Mouse (Mus musculus): ENCODE measurements around the gene Iffo2. TPM values are rescaled to one million over a fixed set of nuclear protein-coding genes. Genes with fewer than 3 reads are reported as not detected.

Gene Iffo2
- polyA plus RNA-seq, 1 experiment from 2014 or later: 15.5 TPM

DNA sequence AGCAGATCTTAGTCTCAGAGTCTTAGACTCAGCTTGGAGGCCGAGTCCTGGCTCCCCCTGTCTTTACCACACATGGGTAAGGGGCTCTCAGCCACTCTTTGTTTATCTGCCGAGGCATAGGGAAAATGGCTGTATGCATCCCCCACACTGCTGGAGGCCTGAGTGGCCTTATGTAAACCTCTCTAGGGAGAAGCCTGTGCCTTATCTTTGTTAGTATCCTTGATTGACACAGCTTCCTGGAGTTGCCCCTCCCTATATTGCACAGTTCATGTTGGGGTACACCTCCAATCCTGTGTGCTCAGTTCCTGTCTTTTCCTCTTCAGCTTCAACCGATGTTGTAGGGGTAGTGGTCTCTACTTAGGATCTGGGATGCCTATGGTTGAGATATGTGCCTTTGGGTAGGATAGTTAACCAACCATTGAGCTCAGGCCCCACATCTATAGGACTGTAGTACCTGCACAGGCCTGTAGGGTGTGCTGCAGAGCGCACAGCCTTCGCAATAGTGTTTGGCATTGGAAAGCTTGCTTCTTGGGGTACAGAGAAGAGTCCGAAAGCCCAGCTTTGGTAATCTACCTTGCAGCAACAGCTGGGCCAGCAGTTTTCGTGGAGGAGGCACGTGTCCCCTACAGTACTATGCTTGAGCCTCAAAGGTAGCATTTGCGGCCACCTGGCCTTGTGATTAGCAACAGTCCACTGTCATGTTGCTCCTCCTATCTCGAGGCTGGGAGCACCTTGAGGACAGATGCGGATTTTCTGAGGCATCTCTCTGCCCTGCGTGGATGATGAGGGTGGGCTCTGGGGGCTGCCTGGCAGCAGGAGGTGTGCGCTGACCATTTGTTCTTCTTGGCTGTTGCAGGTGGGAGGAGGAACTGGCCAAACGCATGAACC lies 72.3 kb downstream of the Iffo2 start, which contains the start of gene Gm21969:
Gene Gm21969, plus strand, starts transcription at position 830 of the 888 bp plus-strand sequence.
- in situ Hi-C loops (cut with MboI; ENCODE audit: low pct_unique_long_range_greater_than_20kb): no loop called here
- no peaks in the 10 kb centered on the region for H3K27me3 ChIP-seq
- TF ChIP-seq CTCF (IDR thresholded peaks at IDR 0.05): no peak
- no peak for ATAC-seq
- DNase-seq (ENCODE audit: low read depth, low spot score): no peak
- ChIA-PET POLR2A (interaction anchor here (2.2 kb wide), 1 partner anchor 21 kb away, joined by 5 read pairs; the partner anchor contains the start of gene Aldh4a1), CTCF (interaction anchor here (0.7 to 2.7 kb wide), 4 partner anchors 9 to 29 kb away, joined by 3 to 17 read pairs (median 3); no protein-coding TSS in a partner anchor)

DNA sequence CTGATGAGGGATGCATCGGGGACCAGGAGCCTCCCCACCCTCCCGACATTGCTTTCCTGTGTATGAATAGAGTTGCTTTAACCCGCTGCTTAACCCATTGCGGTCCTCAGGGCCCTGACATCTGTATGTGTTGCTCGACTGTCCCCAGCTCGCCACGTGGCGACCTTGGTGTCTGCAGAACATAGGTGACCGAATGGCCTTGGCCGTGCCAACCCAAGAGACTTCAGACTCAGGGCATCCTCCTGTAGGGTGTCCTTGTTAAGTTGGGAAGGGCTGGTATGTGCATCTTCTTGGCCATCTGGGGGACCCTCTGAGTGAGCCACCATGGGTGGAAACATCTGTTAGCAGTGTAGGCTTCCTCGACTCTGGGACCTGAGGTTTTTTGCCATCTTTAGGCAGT lies 74.9 kb downstream of the Iffo2 start:
- no peak for ATAC-seq
- DNase-seq (ENCODE audit: low read depth, low spot score): no peak
- in situ Hi-C loops (cut with MboI; ENCODE audit: low pct_unique_long_range_greater_than_20kb): no loop called here
- ChIA-PET CTCF (no interaction called here), POLR2A (no interaction called here)
- H3K27me3 ChIP-seq: no peaks in the 10 kb centered on the region
- TF ChIP-seq CTCF (IDR thresholded peaks at IDR 0.05): no peak

DNA sequence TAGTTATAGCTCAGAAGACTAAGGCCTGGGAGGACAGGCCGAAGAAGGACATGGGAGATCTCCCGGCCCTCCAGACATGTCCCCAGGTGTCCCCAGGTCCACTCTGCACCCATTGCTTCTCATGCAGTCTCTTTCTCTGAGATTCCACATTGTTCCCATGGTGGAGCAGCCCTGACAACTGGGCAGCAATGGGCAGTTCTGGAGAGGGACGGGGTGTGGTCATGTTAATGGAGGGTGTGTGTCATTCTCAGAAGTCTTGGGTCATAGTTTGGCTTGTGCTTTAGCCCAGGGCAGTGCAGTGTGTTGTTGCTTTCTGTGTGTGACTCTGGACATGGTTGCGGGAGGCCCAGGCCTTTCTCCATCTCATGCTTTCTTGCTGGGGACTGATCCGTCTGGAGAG lies 76.4 kb downstream of the Iffo2 start:
- in situ Hi-C loops (cut with MboI; ENCODE audit: low pct_unique_long_range_greater_than_20kb): no loop called here
- DNase-seq (ENCODE audit: low read depth, low spot score): no peak
- ChIA-PET POLR2A (interaction anchor here (0.6 kb wide), 1 partner anchor 33 kb away, joined by 5 read pairs; no protein-coding TSS in a partner anchor), CTCF (no interaction called here)
- ATAC-seq: no peak
- no peaks in the 10 kb centered on the region for H3K27me3 ChIP-seq
- TF ChIP-seq CTCF (IDR thresholded peaks at IDR 0.05): no peak

- no peak for DNase-seq (ENCODE audit: low read depth, low spot score)
- no peak for TF ChIP-seq CTCF (IDR thresholded peaks at IDR 0.05)
- CTCF ChIA-PET: no interaction called here
- in situ Hi-C loops (cut with MboI; ENCODE audit: low pct_unique_long_range_greater_than_20kb): no loop called here
- ATAC-seq: no peak
- POLR2A ChIA-PET: no interaction called here
- H3K27me3 ChIP-seq: no peaks in the 10 kb centered on the region
Measured at GRCm38 (mm10) chr4:139608975-139609374, 78.6 kb downstream of the Iffo2 start.

DNA sequence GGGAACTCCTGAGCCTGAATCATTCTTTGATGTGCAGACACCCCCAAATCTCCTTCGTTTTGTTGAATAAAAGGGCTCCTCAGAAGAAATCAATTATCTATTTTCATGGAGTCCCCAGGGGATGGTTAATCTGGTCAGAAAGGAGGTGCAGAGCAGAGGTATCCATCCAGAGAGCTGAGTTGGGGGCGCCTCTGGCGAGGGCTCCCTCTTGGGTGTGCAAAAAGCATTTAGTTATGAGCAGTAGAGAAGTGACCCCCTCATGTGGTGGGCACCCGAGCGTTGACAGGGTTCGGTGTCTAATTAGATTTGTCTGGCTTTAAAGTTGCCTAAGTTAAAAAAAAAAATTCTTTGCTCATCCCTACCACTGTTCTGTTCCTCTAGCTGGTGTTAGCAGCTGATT lies 80.6 kb downstream of the Iffo2 start:
- ChIA-PET POLR2A (interaction anchor here (1.8 kb wide), 1 partner anchor 11 kb away, joined by 6 read pairs; the partner anchor contains the start of gene Aldh4a1), CTCF (interaction anchor here (0.7 to 3.2 kb wide), 21 partner anchors 8 to 169 kb away, joined by 3 to 18 read pairs (median 4); partner anchors contain the start of genes Aldh4a1 and Gm21969)
- in situ Hi-C loops (cut with MboI; ENCODE audit: low pct_unique_long_range_greater_than_20kb): loop anchor here (5.0 kb wide), 1 partner anchor 34 kb away; no protein-coding TSS in a partner anchor
- DNase-seq (ENCODE audit: low read depth, low spot score) (no peak), ATAC-seq (no peak)
- H3K27me3 ChIP-seq: no peaks in the 10 kb centered on the region
- TF ChIP-seq CTCF (IDR thresholded peaks at IDR 0.05): no peak

GRCm38 (mm10) chr4:139611542-139611953 lies 81.2 kb downstream of the Iffo2 start:
- peak; percentile 87 for TF ChIP-seq CTCF (IDR thresholded peaks at IDR 0.05)
- no peak for ATAC-seq
- in situ Hi-C loops (cut with MboI; ENCODE audit: low pct_unique_long_range_greater_than_20kb): loop anchor here (5.0 kb wide), 1 partner anchor 34 kb away; no protein-coding TSS in a partner anchor
- H3K27me3 ChIP-seq: no peaks in the 10 kb centered on the region
- CTCF ChIA-PET: interaction anchor here (0.7 to 3.2 kb wide), 24 partner anchors 9 to 170 kb away, joined by 3 to 18 read pairs (median 4); partner anchors contain the start of genes Aldh4a1 and Gm21969
- DNase-seq (ENCODE audit: low read depth, low spot score): no peak
- POLR2A ChIA-PET: interaction anchor here (1.8 kb wide), 1 partner anchor 11 kb away, joined by 6 read pairs; the partner anchor contains the start of gene Aldh4a1

GRCm38 (mm10) chr4:139614524-139615260 lies 84.3 kb downstream of the Iffo2 start:
- ChIA-PET CTCF (no interaction called here), POLR2A (no interaction called here)
- TF ChIP-seq CTCF (IDR thresholded peaks at IDR 0.05): no peak
- no peak for DNase-seq (ENCODE audit: low read depth, low spot score)
- in situ Hi-C loops (cut with MboI; ENCODE audit: low pct_unique_long_range_greater_than_20kb): loop anchor here (5.0 kb wide), 1 partner anchor 37 kb away; no protein-coding TSS in a partner anchor
- H3K27me3 ChIP-seq: no peaks in the 10 kb centered on the region
- ATAC-seq: no peak

DNA sequence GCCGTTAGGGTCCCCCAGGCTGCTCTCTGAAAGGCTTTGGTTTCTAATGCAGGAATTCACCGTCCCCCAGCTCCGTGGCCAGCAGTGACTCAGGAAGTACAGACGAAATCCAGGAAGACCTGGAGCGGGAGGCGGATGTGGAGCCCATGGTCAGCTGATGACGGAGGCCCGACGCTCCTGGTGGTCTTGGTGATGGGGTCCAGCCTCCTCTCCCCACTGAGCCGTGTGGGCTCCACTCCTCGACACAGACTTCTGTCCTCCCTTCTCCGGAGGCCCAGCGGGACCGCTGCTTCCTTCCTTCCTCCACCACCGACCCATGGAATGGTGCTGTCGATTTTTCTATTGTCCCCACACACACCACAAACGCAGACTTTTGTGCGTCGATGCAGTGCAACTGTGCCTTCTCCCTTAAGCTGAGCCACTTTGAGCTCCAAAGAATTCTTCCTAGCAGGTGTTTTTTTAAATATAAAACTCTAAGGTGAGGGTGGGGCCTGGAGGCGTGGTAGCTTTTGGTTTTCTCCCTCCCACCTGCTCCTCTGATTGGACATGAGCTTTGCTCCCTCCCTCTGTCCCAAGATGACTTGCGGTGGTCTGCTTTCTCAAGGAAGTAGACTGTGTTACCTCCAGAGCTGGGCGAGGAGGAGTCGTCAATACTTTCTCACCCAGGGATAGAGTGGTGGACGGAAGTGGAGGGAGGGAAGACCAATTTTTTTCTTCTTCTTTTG lies 86.1 kb downstream of the Iffo2 start:
- POLR2A ChIA-PET: no interaction called here
- in situ Hi-C loops (cut with MboI; ENCODE audit: low pct_unique_long_range_greater_than_20kb): no loop called here
- CTCF ChIA-PET: no interaction called here
- no peaks in the 10 kb centered on the region for H3K27me3 ChIP-seq
- no peak for TF ChIP-seq CTCF (IDR thresholded peaks at IDR 0.05)
- DNase-seq (ENCODE audit: low read depth, low spot score) (no peak), ATAC-seq (no peak)

DNA sequence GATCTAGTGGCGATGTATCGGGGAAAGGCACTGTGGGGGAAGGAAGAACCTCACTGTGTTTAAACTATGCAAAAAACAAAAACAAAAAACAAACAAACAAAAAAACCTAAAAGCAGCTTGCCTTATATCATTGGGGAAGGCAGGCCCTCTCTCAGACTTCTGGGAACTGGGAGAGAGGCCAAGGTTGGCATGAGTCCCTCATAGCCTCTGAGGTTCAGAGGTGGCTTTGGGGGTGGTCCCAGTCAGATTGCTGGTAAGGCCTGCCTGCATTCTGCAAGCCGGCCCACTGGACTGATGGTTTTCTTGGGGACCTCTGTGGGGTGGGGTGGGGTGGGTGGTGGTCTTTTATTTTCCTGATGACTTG lies 86.6 kb downstream of the Iffo2 start:
- TF ChIP-seq CTCF (IDR thresholded peaks at IDR 0.05): no peak
- ATAC-seq: no peak
- ChIA-PET POLR2A (no interaction called here), CTCF (no interaction called here)
- H3K27me3 ChIP-seq: no peaks in the 10 kb centered on the region
- no peak for DNase-seq (ENCODE audit: low read depth, low spot score)
- in situ Hi-C loops (cut with MboI; ENCODE audit: low pct_unique_long_range_greater_than_20kb): no loop called here

DNA sequence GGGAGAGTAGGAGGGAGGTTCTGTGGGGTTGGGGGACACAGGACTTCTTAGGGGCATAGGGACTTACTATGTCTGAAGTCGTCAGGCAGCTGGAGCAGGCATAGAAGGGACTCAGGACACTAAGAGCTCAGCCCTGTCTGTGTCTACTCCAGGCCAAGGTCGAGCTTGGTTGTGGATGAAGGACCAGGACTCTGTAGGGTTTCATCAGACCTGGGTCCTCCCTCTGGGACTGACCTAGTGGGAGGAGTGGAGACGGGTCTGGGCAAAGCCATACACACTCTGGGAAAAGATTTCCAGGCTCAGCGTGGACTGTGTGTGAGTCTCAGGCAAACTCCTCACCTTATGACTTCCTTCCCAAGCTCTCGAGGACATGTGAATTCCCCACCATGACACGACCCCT lies 89.4 kb downstream of the Iffo2 start:
- ATAC-seq: no peak
- in situ Hi-C loops (cut with MboI; ENCODE audit: low pct_unique_long_range_greater_than_20kb): no loop called here
- POLR2A ChIA-PET: no interaction called here
- H3K27me3 ChIP-seq: no peaks in the 10 kb centered on the region
- no peak for TF ChIP-seq CTCF (IDR thresholded peaks at IDR 0.05)
- CTCF ChIA-PET: no interaction called here
- no peak for DNase-seq (ENCODE audit: low read depth, low spot score)

Data from Patski (cell line).